ENCODE assay signal across 11 mouse cellular contexts in genomic region chr1:171672854-171673475, GRCm38 (mm10). TPM values are rescaled to one million over a fixed set of nuclear protein-coding genes. Genes with fewer than 3 reads are reported as not detected.
DNase-seq lines count a peak whose midpoint lies in the region; ATAC-seq and TF ChIP-seq lines count a peak whose summit lies in the region.
"Had no signal": no experiment of that assay in that cellular context is flagged by ENCODE, and none has a peak within 500 bp of the region (broad histone marks: within the 10 kb centered on the region; RNA-seq: fewer than 3 reads in every experiment).

No protein-coding gene starts in this region.

- intact Hi-C loops in left cerebral cortex, postnatal 36 days (cut with DNase I), result no loop called here

- H3K9ac ChIP-seq in midbrain, embryonic 14.5 days (replicated peaks; ENCODE audit: low read length), result no peak overlapping the region
- no peak overlapping the region for H3K9ac ChIP-seq in midbrain, embryonic 13.5 days (replicated peaks)
- no peak overlapping the region for H3K9ac ChIP-seq in intestine, embryonic 16.5 days (ENCODE audit: low read depth, low read length)
- no peak overlapping the region for H3K9ac ChIP-seq in kidney, embryonic 15.5 days
- no peak overlapping the region for H3K9ac ChIP-seq in lung, postnatal 0 days (replicated peaks; ENCODE audit: low read depth)
- H3K9ac ChIP-seq: embryonic facial prominence, embryonic 15.5 days had no signal

- no peaks in the 10 kb centered on the region for H3K9me3 ChIP-seq in midbrain, embryonic 14.5 days (ENCODE audit: control insufficient read depth, low read length)
- no peaks in the 10 kb centered on the region for H3K9me3 ChIP-seq in midbrain, embryonic 13.5 days
- H3K9me3 ChIP-seq in intestine, embryonic 16.5 days (ENCODE audit: control insufficient read depth, low read length), result no peaks in the 10 kb centered on the region
- no peaks in the 10 kb centered on the region for H3K9me3 ChIP-seq in kidney, embryonic 15.5 days (replicated peaks)
- H3K9me3 ChIP-seq in lung, postnatal 0 days (ENCODE audit: low read length), result no peaks in the 10 kb centered on the region
- H3K9me3 ChIP-seq: embryonic facial prominence, embryonic 15.5 days had no signal

- no peaks in the 10 kb centered on the region for H3K4me1 ChIP-seq in midbrain, embryonic 14.5 days (ENCODE audit: control insufficient read depth, insufficient read depth, low read length)
- H3K4me1 ChIP-seq in midbrain, embryonic 13.5 days (replicated peaks), result 0 out of 2 replicates have a peak, but pooled peaks cover 3% of the 10 kb centered on the region
- H3K4me1 ChIP-seq in intestine, embryonic 16.5 days (ENCODE audit: control insufficient read depth, insufficient read depth, low read length), result no peaks in the 10 kb centered on the region
- H3K4me1 ChIP-seq in kidney, embryonic 15.5 days, result no peaks in the 10 kb centered on the region
- H3K4me1 ChIP-seq in lung, postnatal 0 days (ENCODE audit: insufficient read depth, low read depth, low read length), result no peaks in the 10 kb centered on the region
- H3K4me1 ChIP-seq: embryonic facial prominence, embryonic 15.5 days had no signal

- DNase-seq in midbrain, embryonic 14.5 days, result peak; percentile 4
- DNase-seq in left cerebral cortex, postnatal 36 days (ENCODE audit: low spot score in 2 of 2), result peak; percentile 35 to 36
- peak; percentile 42 for DNase-seq in thymus, postnatal 4 days
- no peak for DNase-seq in lung, postnatal 0 days (ENCODE audit: low spot score)

- no peak for TF ChIP-seq CTCF in lung, postnatal 0 days (IDR thresholded peaks at IDR 0.05)

- H3K27me3 ChIP-seq in midbrain, embryonic 14.5 days (ENCODE audit: control insufficient read depth, insufficient read depth, low read length), result no peaks in the 10 kb centered on the region
- H3K27me3 ChIP-seq in midbrain, embryonic 13.5 days, result no peaks in the 10 kb centered on the region
- H3K27me3 ChIP-seq in intestine, embryonic 16.5 days (replicated peaks; ENCODE audit: control insufficient read depth, insufficient read depth, low read length), result no peaks in the 10 kb centered on the region
- H3K27me3 ChIP-seq in kidney, embryonic 15.5 days, result no peaks in the 10 kb centered on the region
- H3K27me3 ChIP-seq in lung, postnatal 0 days (replicated peaks; ENCODE audit: insufficient read depth, low read length), result no peaks in the 10 kb centered on the region
- H3K27me3 ChIP-seq: embryonic facial prominence, embryonic 15.5 days had no signal

- no peak for ATAC-seq in midbrain, embryonic 14.5 days (ENCODE audit: low FRiP score, low TSS enrichment)
- ATAC-seq in midbrain, embryonic 13.5 days, result no peak
- ATAC-seq in granulocyte monocyte progenitor cell, adult 5-6 weeks (replicated peaks; ENCODE audit: poor library complexity, severe bottlenecking), result peak; percentile 90
- no peak for ATAC-seq in intestine, embryonic 16.5 days
- ATAC-seq in kidney, embryonic 15.5 days (replicated peaks; ENCODE audit: low FRiP score), result no peak
- no peak for ATAC-seq in lung, postnatal 0 days

- TF ChIP-seq EP300 in lung, postnatal 0 days (IDR thresholded peaks at IDR 0.05), result no peak

- WGBS in midbrain, embryonic 14.5 days, result 72% methylated on average over 5 of the region's 5 CpGs
- WGBS in midbrain, embryonic 13.5 days, result 77% methylated on average over 5 of the region's 5 CpGs
- 71% methylated on average over 5 of the region's 5 CpGs for WGBS in intestine, embryonic 16.5 days
- 79% methylated on average over 5 of the region's 5 CpGs for WGBS in kidney, embryonic 15.5 days
- 62% methylated on average over 5 of the region's 5 CpGs for WGBS in lung, postnatal 0 days

- H3K36me3 ChIP-seq in midbrain, embryonic 14.5 days (ENCODE audit: control insufficient read depth, insufficient read depth, low read length), result no peaks in the 10 kb centered on the region
- no peaks in the 10 kb centered on the region for H3K36me3 ChIP-seq in midbrain, embryonic 13.5 days
- H3K36me3 ChIP-seq in intestine, embryonic 16.5 days (ENCODE audit: control insufficient read depth, insufficient read depth, low read length), result no peaks in the 10 kb centered on the region
- no peaks in the 10 kb centered on the region for H3K36me3 ChIP-seq in kidney, embryonic 15.5 days
- no peaks in the 10 kb centered on the region for H3K36me3 ChIP-seq in lung, postnatal 0 days (ENCODE audit: insufficient read depth, low read length)
- H3K36me3 ChIP-seq: embryonic facial prominence, embryonic 15.5 days had no signal

- H3K4me3 ChIP-seq in midbrain, embryonic 14.5 days (replicated peaks; ENCODE audit: low read depth, low read length), result no peak overlapping the region
- H3K4me3 ChIP-seq in midbrain, embryonic 13.5 days (replicated peaks), result no peak overlapping the region
- no peak overlapping the region for H3K4me3 ChIP-seq in intestine, embryonic 16.5 days (ENCODE audit: low read length)
- H3K4me3 ChIP-seq in kidney, embryonic 15.5 days (replicated peaks), result no peak overlapping the region
- no peak overlapping the region for H3K4me3 ChIP-seq in lung, postnatal 0 days (ENCODE audit: low read depth, low read length)
- H3K4me3 ChIP-seq: embryonic facial prominence, embryonic 15.5 days had no signal

- no peak overlapping the region for H3K4me2 ChIP-seq in midbrain, embryonic 14.5 days (ENCODE audit: low read length)
- no peak overlapping the region for H3K4me2 ChIP-seq in midbrain, embryonic 13.5 days (replicated peaks)
- H3K4me2 ChIP-seq in intestine, embryonic 16.5 days (ENCODE audit: low read depth, low read length), result no peak overlapping the region
- H3K4me2 ChIP-seq in kidney, embryonic 15.5 days, result no peak overlapping the region
- no peak overlapping the region for H3K4me2 ChIP-seq in lung, postnatal 0 days (replicated peaks; ENCODE audit: low read depth, low read length)
- H3K4me2 ChIP-seq: embryonic facial prominence, embryonic 15.5 days had no signal

- H3K27ac ChIP-seq in midbrain, embryonic 14.5 days (replicated peaks; ENCODE audit: low read depth, low read length), result no peak overlapping the region
- H3K27ac ChIP-seq in midbrain, embryonic 13.5 days, result no peak overlapping the region
- H3K27ac ChIP-seq in intestine, embryonic 16.5 days (ENCODE audit: low read length), result no peak overlapping the region
- no peak overlapping the region for H3K27ac ChIP-seq in kidney, embryonic 15.5 days
- no peak overlapping the region for H3K27ac ChIP-seq in lung, postnatal 0 days (ENCODE audit: low read length)
- H3K27ac ChIP-seq: embryonic facial prominence, embryonic 15.5 days had no signal

RNA-seq across cellular contexts. Expression of gene Cd48, which starts 8.8 kb away (rescaled TPM):
- 0.24 and 1.9 TPM in 2 replicates for polyA plus RNA-seq in midbrain, embryonic 14.5 days (2014; fragmentation: Nextera tagmentation; extraction: Ambion mirVana)
- polyA plus RNA-seq in midbrain, embryonic 13.5 days (2015; fragmentation: Nextera tagmentation; extraction: Ambion mirVana), result 0.55 and 0.66 TPM in 2 replicates
- total RNA-seq in granulocyte monocyte progenitor cell, adult 5-6 weeks (2014; fragmentation: Nextera tagmentation), result 167 and 179 TPM in 2 replicates
- 138 and 170 TPM in 2 replicates for total RNA-seq in granulocyte monocyte progenitor cell, adult 5-6 weeks (2017)
- under 1 TPM; 0.44 to 0.91 TPM for total RNA-seq in left cerebral cortex, postnatal 36 days (2021)
- 4.4 and 4.7 TPM in 2 replicates for polyA plus RNA-seq in intestine, embryonic 16.5 days (2015; fragmentation: Nextera tagmentation; extraction: Ambion mirVana)
- 2.3 and 2.9 TPM in 2 replicates for polyA plus RNA-seq in kidney, embryonic 15.5 days (2015; fragmentation: Nextera tagmentation; extraction: Ambion mirVana)
- polyA plus RNA-seq in lung, postnatal 0 days (2015; fragmentation: Nextera tagmentation; extraction: Ambion mirVana), result 11.0 and 11.7 TPM in 2 replicates

RNA-seq across cellular contexts. Expression of gene Slamf7, which starts 20.1 kb away (rescaled TPM):
- 0.24 TPM in 1 of 2 replicates, not detected in the other for polyA plus RNA-seq in midbrain, embryonic 14.5 days (2014; fragmentation: Nextera tagmentation; extraction: Ambion mirVana)
- not detected in 2 replicates for polyA plus RNA-seq in midbrain, embryonic 13.5 days (2015; fragmentation: Nextera tagmentation; extraction: Ambion mirVana)
- 0.64 TPM in 1 of 2 replicates, not detected in the other for total RNA-seq in granulocyte monocyte progenitor cell, adult 5-6 weeks (2014; fragmentation: Nextera tagmentation)
- total RNA-seq in granulocyte monocyte progenitor cell, adult 5-6 weeks (2017), result 0.69 TPM in 1 of 2 replicates, not detected in the other
- not detected for total RNA-seq in left cerebral cortex, postnatal 36 days (2021)
- polyA plus RNA-seq in intestine, embryonic 16.5 days (2015; fragmentation: Nextera tagmentation; extraction: Ambion mirVana), result 0.18 and 0.23 TPM in 2 replicates
- polyA plus RNA-seq in kidney, embryonic 15.5 days (2015; fragmentation: Nextera tagmentation; extraction: Ambion mirVana), result 0.13 TPM in 1 of 2 replicates, not detected in the other
- polyA plus RNA-seq in lung, postnatal 0 days (2015; fragmentation: Nextera tagmentation; extraction: Ambion mirVana), result 0.55 and 0.56 TPM in 2 replicates
- polyA plus RNA-seq: limb, embryonic 11.5 days; neural tube, embryonic 14.5 days had no signal
